Mouse (Mus musculus) ES-Bruce4 (cell line): ENCODE data around the gene Brip1. TPM values are rescaled to one million over a fixed set of nuclear protein-coding genes. Genes with fewer than 3 reads are reported as not detected.

Experiments used
- H3K27ac ChIP-seq: 2 replicates; pipeline ENCODE4 v1.5.1; 2012; ENCODE audit warnings: low read length, inconsistent platforms; ENCODE audit not compliant: insufficient read depth
- H3K27me3 ChIP-seq: 2 replicates; pipeline ENCODE4 v1.6.1; 2012; ENCODE audit warnings: mild to moderate bottlenecking, low read length, inconsistent platforms; ENCODE audit not compliant: control insufficient read depth, poor library complexity, insufficient read depth, severe bottlenecking
- H3K36me3 ChIP-seq: 2 replicates; pipeline ENCODE4 v1.6.1; 2012; ENCODE audit warnings: inconsistent platforms, mild to moderate bottlenecking, low read length, moderate library complexity; ENCODE audit not compliant: control insufficient read depth, poor library complexity, insufficient read depth, severe bottlenecking
- H3K4me1 ChIP-seq: one replicate; pipeline ENCODE4 v1.8.1; 2011; ENCODE audit warnings: low read length; ENCODE audit not compliant: control insufficient read depth, insufficient read depth
- H3K4me3 ChIP-seq: 2 replicates; pipeline ENCODE4 v1.5.1; 2011; ENCODE audit warnings: low read depth, mild to moderate bottlenecking, low read length
- H3K9ac ChIP-seq: 2 replicates; pipeline ENCODE4 v1.6.1; 2012; ENCODE audit warnings: low read depth, mild to moderate bottlenecking, inconsistent platforms; ENCODE audit not compliant: poor library complexity, severe bottlenecking
- H3K9me3 ChIP-seq: replicated peaks from 2 replicates; pipeline ENCODE4 v1.6.1; 2012; ENCODE audit warnings: mild to moderate bottlenecking, low read length, inconsistent platforms; ENCODE audit not compliant: control insufficient read depth, poor library complexity, insufficient read depth, severe bottlenecking
- CTCF ChIP-seq: IDR thresholded peaks from one replicate; pipeline ENCODE4 v1.8.1; 2011; ENCODE audit warnings: low read depth, low read length
- EP300 ChIP-seq: IDR thresholded peaks from 2 replicates; pipeline ENCODE4 v1.6.1; 2011; ENCODE audit warnings: low read depth, low read length; ENCODE audit not compliant: insufficient read depth
- POLR2A ChIP-seq: IDR thresholded peaks from one replicate; pipeline ENCODE4 v1.8.1; 2011; ENCODE audit warnings: low read length; ENCODE audit not compliant: insufficient read depth
- polyA plus RNA-seq: library from polyadenylated mRNA; stranded (reverse); fragments of >200 nt; gene quantifications from 2 replicates; pipeline ENCODE4 v1.2.4, GENCODE M21; 2011; ENCODE audit warnings: low read depth; ENCODE audit not compliant: missing spikeins, insufficient read depth, insufficient read length

Brip1 gene
- 15.2 and 17.6 TPM in 2 replicates for polyA plus RNA-seq

DNA sequence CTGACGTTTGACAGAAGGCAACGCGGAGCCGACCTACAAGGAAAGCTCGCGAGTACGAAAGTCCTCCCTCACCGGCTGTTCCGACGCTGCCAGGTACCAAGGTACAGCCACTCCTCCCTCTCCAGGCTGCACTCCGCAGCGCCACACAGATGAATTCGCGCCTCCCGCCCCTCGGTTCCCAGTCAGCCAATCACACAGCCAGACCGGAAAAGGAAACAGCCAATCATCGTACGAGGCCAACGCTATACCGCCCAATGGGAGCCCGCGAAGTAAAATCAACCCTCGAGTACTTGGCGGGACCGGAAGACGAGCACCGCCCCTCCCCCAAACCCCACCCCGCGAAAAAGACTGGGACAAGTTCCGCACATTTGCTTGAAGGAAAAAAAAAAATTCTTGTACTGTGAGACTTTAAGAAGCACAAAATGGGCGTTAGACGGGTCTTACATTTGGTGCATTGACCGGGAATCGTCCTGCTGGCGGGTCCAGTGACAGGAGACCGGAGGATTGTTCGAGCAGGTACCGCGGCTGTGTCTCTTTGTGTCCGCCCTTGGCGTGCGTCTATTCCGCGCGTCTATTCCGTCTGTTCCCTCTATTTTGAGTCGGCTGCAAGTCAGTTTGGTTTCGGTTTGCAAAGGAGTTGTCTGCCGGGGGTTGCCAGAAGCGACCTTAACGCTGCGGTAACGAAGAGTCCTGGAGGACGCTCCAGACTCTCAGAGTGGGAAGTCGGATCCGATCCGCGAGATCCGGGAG, at the start of gene Brip1:
TSS of gene Brip1 (minus strand) at position 157 of the 750 bp plus-strand sequence.
- Histone ChIP-seq H3K9ac (peak within 1 kb of the TSS; percentile 88), H3K27ac (peak within 1 kb of the TSS; percentile 33; the same call in 1 of the 2 replicates), H3K4me1 (peaks cover 2% of the 10 kb centered on the region), H3K27me3 (no peaks in the 10 kb centered on the region), H3K36me3 (peaks cover 10% of the 10 kb centered on the region), H3K9me3 (peaks cover 24% of the 10 kb centered on the region), H3K4me3 (peak within 1 kb of the TSS; percentile 98)
- peak; percentile 98 for TF ChIP-seq POLR2A
- TF ChIP-seq EP300 = no peak

- H3K27ac ChIP-seq = no peak overlapping the region
- H3K4me3 ChIP-seq = no peak overlapping the region
- H3K27me3 ChIP-seq = no peaks in the 10 kb centered on the region
- H3K9me3 ChIP-seq = no peaks in the 10 kb centered on the region
- H3K9ac ChIP-seq = no peak overlapping the region
- TF ChIP-seq POLR2A (no peak), CTCF (no peak), EP300 (no peak)
- H3K4me1 ChIP-seq = no peaks in the 10 kb centered on the region
- H3K36me3 ChIP-seq = peaks cover 27% of the 10 kb centered on the region
Measured at GRCm38 (mm10) chr11:86232446-86232845, 31.5 kb upstream of the Brip1 start.

DNA sequence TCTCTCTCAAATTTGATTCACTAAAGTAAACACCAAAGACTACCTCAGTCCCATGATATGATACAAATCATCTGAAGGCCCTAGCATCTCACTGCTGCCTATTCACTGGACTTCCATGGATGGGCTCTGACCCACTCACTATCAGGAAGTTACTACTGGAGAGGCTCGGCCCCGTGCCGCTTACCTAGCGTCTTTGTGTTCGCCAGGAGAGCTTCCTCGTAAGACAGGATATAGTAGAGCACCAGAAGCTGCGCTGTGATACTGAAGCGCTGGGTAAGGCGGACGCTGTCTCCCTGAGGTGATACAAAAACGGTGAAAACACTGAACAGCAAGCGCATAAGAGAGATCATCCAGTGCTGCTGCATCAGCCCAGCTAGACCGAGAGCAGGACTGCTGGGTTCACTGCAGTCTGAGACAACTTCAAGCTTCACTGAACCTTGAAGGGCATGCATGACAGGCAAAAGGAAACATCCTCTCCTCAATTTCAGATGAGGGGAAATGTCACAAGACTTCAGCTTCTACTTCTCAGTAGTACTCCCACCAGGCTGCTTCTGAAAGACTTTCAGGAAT, 30.9 kb upstream of the Brip1 start:
- no peak overlapping the region for H3K27ac ChIP-seq
- H3K9me3 ChIP-seq = no peaks in the 10 kb centered on the region
- no peak for TF ChIP-seq EP300
- TF ChIP-seq POLR2A = no peak
- no peak for TF ChIP-seq CTCF
- H3K4me1 ChIP-seq = no peaks in the 10 kb centered on the region
- H3K27me3 ChIP-seq = no peaks in the 10 kb centered on the region
- H3K9ac ChIP-seq = no peak overlapping the region
- peaks cover 27% of the 10 kb centered on the region for H3K36me3 ChIP-seq
- no peak overlapping the region for H3K4me3 ChIP-seq

- H3K36me3 ChIP-seq = peaks cover 33% of the 10 kb centered on the region
- H3K27ac ChIP-seq = no peak overlapping the region
- no peaks in the 10 kb centered on the region for H3K4me1 ChIP-seq
- H3K9me3 ChIP-seq = no peaks in the 10 kb centered on the region
- H3K4me3 ChIP-seq = no peak overlapping the region
- H3K9ac ChIP-seq = no peak overlapping the region
- H3K27me3 ChIP-seq = no peaks in the 10 kb centered on the region
- TF ChIP-seq POLR2A = no peak
- TF ChIP-seq CTCF = no peak
- TF ChIP-seq EP300 = no peak
Measured at GRCm38 (mm10) chr11:86226646-86227180, 25.7 kb upstream of the Brip1 start.

GRCm38 (mm10) chr11:86225761-86226160, 24.8 kb upstream of the Brip1 start:
- Histone ChIP-seq H3K4me3 (no peak overlapping the region), H3K4me1 (no peaks in the 10 kb centered on the region), H3K36me3 (peaks cover 31% of the 10 kb centered on the region), H3K27me3 (no peaks in the 10 kb centered on the region), H3K9me3 (no peaks in the 10 kb centered on the region), H3K27ac (no peak overlapping the region), H3K9ac (no peak overlapping the region)
- no peak for TF ChIP-seq CTCF
- TF ChIP-seq POLR2A = no peak
- TF ChIP-seq EP300 = no peak

DNA sequence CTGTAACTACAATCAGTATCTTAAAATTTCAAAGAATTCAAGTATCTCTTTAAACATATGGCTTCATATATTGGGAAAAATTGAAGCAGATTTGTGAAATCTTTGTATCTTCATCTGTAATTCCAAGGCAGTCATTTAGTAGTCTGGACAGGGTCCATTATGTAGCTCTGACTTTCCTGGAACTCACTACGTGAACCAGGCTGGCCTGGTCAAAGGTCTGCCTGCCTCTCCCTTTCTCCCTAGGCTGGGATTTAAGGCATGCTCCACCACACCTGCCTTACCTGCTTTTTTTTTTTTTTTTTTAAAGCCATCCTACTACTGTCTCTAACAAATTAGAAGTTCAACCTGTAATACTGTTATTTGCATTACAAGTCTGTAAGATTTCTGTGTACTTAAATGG, 10.8 kb upstream of the Brip1 start:
- Histone ChIP-seq H3K36me3 (peaks cover 18% of the 10 kb centered on the region), H3K27me3 (no peaks in the 10 kb centered on the region), H3K4me3 (no peak overlapping the region), H3K9ac (no peak overlapping the region), H3K4me1 (no peaks in the 10 kb centered on the region), H3K27ac (no peak overlapping the region), H3K9me3 (no peaks in the 10 kb centered on the region)
- TF ChIP-seq CTCF (no peak), POLR2A (no peak)
